Mouse (Mus musculus) lung, embryonic 16.5 days (tissue): ENCODE results near the gene Taf1d. TPM values are rescaled to one million over a fixed set of nuclear protein-coding genes. Genes with fewer than 3 reads are reported as not detected.
"Not testable (repeated sequence)": the region's sequence is repeated elsewhere in the genome, so short reads cannot be mapped to it uniquely, and the experiment has no call there.

Experiments
- ATAC-seq: fragments of 200-750 bp; cut with Nextera tagmentation; 2 replicates; pipeline ENCODE4 v1.8.0; 2017; ENCODE audit warnings: low read depth, mild to moderate bottlenecking, moderate library complexity
- H3K27ac ChIP-seq: fragments of 300-500 bp; sonication (generic); 2 replicates; pipeline ENCODE4 v1.5.1; 2014; ENCODE audit warnings: mild to moderate bottlenecking, control low read depth, low read length
- H3K27me3 ChIP-seq: fragments of 300-500 bp; sonication (generic); 2 replicates; pipeline ENCODE4 v1.6.1; 2014; ENCODE audit warnings: low read depth, low read length, mixed read lengths; ENCODE audit not compliant: control insufficient read depth, insufficient read depth
- H3K36me3 ChIP-seq: fragments of 300-500 bp; sonication (generic); 2 replicates; pipeline ENCODE4 v1.6.1; 2014; ENCODE audit warnings: low read length; ENCODE audit not compliant: control insufficient read depth, insufficient read depth
- H3K4me1 ChIP-seq: fragments of 300-500 bp; sonication (generic); replicated peaks from 2 replicates; pipeline ENCODE4 v1.6.1; 2014; ENCODE audit warnings: low read length, mixed read lengths; ENCODE audit not compliant: control insufficient read depth, insufficient read depth
- H3K4me2 ChIP-seq: fragments of 300-500 bp; sonication (generic); 2 replicates; pipeline ENCODE4 v1.6.1; 2014; ENCODE audit warnings: low read depth, low read length, control low read depth
- H3K4me3 ChIP-seq: fragments of 300-500 bp; sonication (generic); 2 replicates; pipeline ENCODE4 v1.5.1; 2014; ENCODE audit warnings: mild to moderate bottlenecking, low read length, control low read depth
- H3K9ac ChIP-seq: fragments of 300-500 bp; sonication (generic); 2 replicates; pipeline ENCODE4 v1.6.1; 2014; ENCODE audit warnings: low read length, control low read depth
- H3K9me3 ChIP-seq: fragments of 300-500 bp; sonication (generic); 2 replicates; pipeline ENCODE4 v1.6.1; 2016; ENCODE audit warnings: low read length; ENCODE audit not compliant: control insufficient read depth
- WGBS: fragments of 180-500 bp; shearing (Covaris S2); extraction: QIAGEN DNeasy Blood & Tissue Kit; methylation state at CpG from one replicate; pipeline ENCODE4 v1.1.7; 2014; 5-methylcytosine and 5-hydroxymethylcytosine counted together
- polyA plus RNA-seq: library from polyadenylated mRNA; unstranded; fragments of >200 nt; fragmentation: Nextera tagmentation; extraction: Ambion mirVana; gene quantifications from 2 replicates; pipeline ENCODE4 v1.2.1, GENCODE M21; 2015

Taf1d gene
- polyA plus RNA-seq, 1 experiment from 2014 or later: 67.0 TPM

- peak overlapping the region; percentile 99 for H3K9ac ChIP-seq
- ATAC-seq: no peak
- 39% methylated on average over 5 of the region's 5 CpGs for WGBS
Measured at GRCm38 (mm10) chr9:15280491-15280879, 25.5 kb upstream of the Taf1d start.

GRCm38 (mm10) chr9:15285443-15285842, 20.6 kb upstream of the Taf1d start:
- WGBS: 74% methylated on average over 3 of the region's 3 CpGs
- H3K36me3 ChIP-seq: peaks cover 5% of the 10 kb centered on the region; the same call in 1 of the 2 replicates
- H3K9me3 ChIP-seq: no peaks in the 10 kb centered on the region
- no peak for ATAC-seq
- peaks cover 5% of the 10 kb centered on the region for H3K4me1 ChIP-seq
- H3K27me3 ChIP-seq: no peaks in the 10 kb centered on the region
- H3K27ac ChIP-seq: no peak overlapping the region
- no peak overlapping the region for H3K4me2 ChIP-seq
- H3K4me3 ChIP-seq: no peak overlapping the region
- H3K9ac ChIP-seq: no peak overlapping the region

More at GRCm38 (mm10) chr9:15280491-15280879, 25.5 kb upstream of the Taf1d start:
- no peaks in the 10 kb centered on the region for H3K9me3 ChIP-seq
- no peak overlapping the region for H3K27ac ChIP-seq
- H3K4me3 ChIP-seq: peak overlapping the region; percentile 99
- peaks cover 16% of the 10 kb centered on the region for H3K4me1 ChIP-seq
- peaks cover 7% of the 10 kb centered on the region for H3K36me3 ChIP-seq
- H3K4me2 ChIP-seq: peak overlapping the region; percentile 61
- no peaks in the 10 kb centered on the region for H3K27me3 ChIP-seq

- Histone ChIP-seq H3K27me3 (no peaks in the 10 kb centered on the region), H3K27ac (no peak overlapping the region), H3K4me3 (no peak overlapping the region), H3K4me2 (no peak overlapping the region), H3K36me3 (peaks cover 6% of the 10 kb centered on the region; the same call in 1 of the 2 replicates), H3K9ac (no peak overlapping the region), H3K4me1 (no peaks in the 10 kb centered on the region), H3K9me3 (no peaks in the 10 kb centered on the region)
- no peak for ATAC-seq
- WGBS: 58% methylated on average over 6 of the region's 6 CpGs
Measured at GRCm38 (mm10) chr9:15287846-15288245, 18.2 kb upstream of the Taf1d start.

GRCm38 (mm10) chr9:15288402-15288801, 17.6 kb upstream of the Taf1d start:
- no peak for ATAC-seq
- Histone ChIP-seq H3K4me2 (no peak overlapping the region), H3K9ac (no peak overlapping the region), H3K36me3 (peaks cover 6% of the 10 kb centered on the region; the same call in 1 of the 2 replicates), H3K4me1 (no peaks in the 10 kb centered on the region), H3K27ac (no peak overlapping the region), H3K27me3 (no peaks in the 10 kb centered on the region), H3K9me3 (no peaks in the 10 kb centered on the region), H3K4me3 (no peak overlapping the region)
- WGBS: 84% methylated on average over 3 of the region's 3 CpGs

- Histone ChIP-seq H3K27ac (no peak overlapping the region), H3K4me2 (no peak overlapping the region), H3K9ac (no peak overlapping the region), H3K36me3 (peaks cover 6% of the 10 kb centered on the region; the same call in 1 of the 2 replicates), H3K9me3 (no peaks in the 10 kb centered on the region), H3K27me3 (no peaks in the 10 kb centered on the region), H3K4me1 (no peaks in the 10 kb centered on the region), H3K4me3 (no peak overlapping the region)
- 87% methylated on average over 6 of the region's 6 CpGs for WGBS
- no peak for ATAC-seq
Measured at GRCm38 (mm10) chr9:15289251-15289650, 16.8 kb upstream of the Taf1d start.

GRCm38 (mm10) chr9:15297112-15297511, 8.9 kb upstream of the Taf1d start:
- no peaks in the 10 kb centered on the region for H3K9me3 ChIP-seq
- H3K4me1 ChIP-seq: peaks cover 8% of the 10 kb centered on the region; the same call in 1 of the 2 replicates
- no peaks in the 10 kb centered on the region for H3K36me3 ChIP-seq
- no peak overlapping the region for H3K4me2 ChIP-seq
- no peak overlapping the region for H3K27ac ChIP-seq
- H3K4me3 ChIP-seq: no peak overlapping the region
- H3K9ac ChIP-seq: no peak overlapping the region
- ATAC-seq: no peak
- 86% methylated on average over 7 of the region's 7 CpGs for WGBS
- H3K27me3 ChIP-seq: no peaks in the 10 kb centered on the region

- no peak overlapping the region for H3K4me3 ChIP-seq
- H3K9me3 ChIP-seq: no peaks in the 10 kb centered on the region
- no peaks in the 10 kb centered on the region for H3K36me3 ChIP-seq
- peaks cover 8% of the 10 kb centered on the region; the same call in 1 of the 2 replicates for H3K4me1 ChIP-seq
- H3K9ac ChIP-seq: no peak overlapping the region
- no peak overlapping the region for H3K27ac ChIP-seq
- ATAC-seq: no peak
- 37% methylated on average over 2 of the region's 2 CpGs for WGBS
- no peak overlapping the region for H3K4me2 ChIP-seq
- no peaks in the 10 kb centered on the region for H3K27me3 ChIP-seq
Measured at GRCm38 (mm10) chr9:15298451-15298850, 7.6 kb upstream of the Taf1d start.

GRCm38 (mm10) chr9:15300056-15300455, 6.0 kb upstream of the Taf1d start:
- Histone ChIP-seq H3K27me3 (no peaks in the 10 kb centered on the region), H3K36me3 (no peaks in the 10 kb centered on the region), H3K4me3 (no peak overlapping the region), H3K4me2 (no peak overlapping the region), H3K9ac (no peak overlapping the region), H3K27ac (no peak overlapping the region), H3K9me3 (no peaks in the 10 kb centered on the region), H3K4me1 (peaks cover 8% of the 10 kb centered on the region)
- 92% methylated on average over 5 of the region's 5 CpGs for whole genome bisulfite sequencing
- ATAC-seq: no peak

- H3K27me3 ChIP-seq: no peaks in the 10 kb centered on the region
- H3K4me2 ChIP-seq: peak overlapping the region; percentile 31
- 8% methylated on average over 6 of the region's 6 CpGs for WGBS
- no peak; the same call in none of the 2 replicates for ATAC-seq
- peaks cover 10% of the 10 kb centered on the region for H3K4me1 ChIP-seq
- H3K27ac ChIP-seq: peak overlapping the region; percentile 67
- no peaks in the 10 kb centered on the region for H3K9me3 ChIP-seq
- peak overlapping the region; percentile 52 for H3K9ac ChIP-seq
- no peaks in the 10 kb centered on the region for H3K36me3 ChIP-seq
- H3K4me3 ChIP-seq: peak overlapping the region; percentile 1; the same call in 1 of the 2 replicates
Measured at GRCm38 (mm10) chr9:15301399-15301798, 4.6 kb upstream of the Taf1d start.

- H3K4me2 ChIP-seq, H3K27me3 ChIP-seq, H3K36me3 ChIP-seq, H3K4me3 ChIP-seq, H3K9me3 ChIP-seq, ATAC-seq, H3K9ac ChIP-seq, H3K27ac ChIP-seq: not testable (repeated sequence)
- H3K4me1 ChIP-seq: peaks cover 10% of the 10 kb centered on the region
- 74% methylated on average over 6 of the region's 6 CpGs for WGBS
Measured at GRCm38 (mm10) chr9:15302006-15302405, 4.0 kb upstream of the Taf1d start.
